Mouse (Mus musculus): ENCODE results near the gene Icam4. TPM values are rescaled to one million over a fixed set of nuclear protein-coding genes. Genes with fewer than 3 reads are reported as not detected.
A peak's percentile ranks its signal among the peaks of the same experiment; 100 is the strongest.

Gene Icam4
- polyA plus RNA-seq, 1 experiment from 2014 or later: 2.5 TPM

- peaks cover 51% of the 10 kb centered on the region for H3K27me3 ChIP-seq
- ATAC-seq (ENCODE audit: insufficient number of reproducible peaks, insufficient read depth, low FRiP score, low TSS enrichment): no peak
- H3K9me3 ChIP-seq: no peaks in the 10 kb centered on the region
- no peak overlapping the region for H3K9ac ChIP-seq
- no peak overlapping the region for H3K27ac ChIP-seq
- H3K4me1 ChIP-seq: peaks cover 39% of the 10 kb centered on the region
- H3K36me3 ChIP-seq: no peaks in the 10 kb centered on the region
- WGBS: 59% methylated on average over 6 of the region's 6 CpGs
- H3K4me2 ChIP-seq (replicated peaks): no peak overlapping the region
- no peak overlapping the region for H3K4me3 ChIP-seq
Measured at GRCm38 (mm10) chr9:21028560-21029110, 538 bp upstream of the Icam4 start.

- H3K27ac ChIP-seq: no peak overlapping the region
- no peaks in the 10 kb centered on the region for H3K9me3 ChIP-seq
- no peak overlapping the region for H3K9ac ChIP-seq
- H3K4me2 ChIP-seq (replicated peaks): peak overlapping the region; percentile 92
- no peaks in the 10 kb centered on the region for H3K36me3 ChIP-seq
- peaks cover 45% of the 10 kb centered on the region for H3K4me1 ChIP-seq
- ATAC-seq (ENCODE audit: insufficient number of reproducible peaks, insufficient read depth, low FRiP score, low TSS enrichment): no peak
- WGBS: 20% methylated on average over 22 of the region's 22 CpGs
- peaks cover 64% of the 10 kb centered on the region for H3K27me3 ChIP-seq
- H3K4me3 ChIP-seq: peak overlapping the region; percentile 44
Measured at GRCm38 (mm10) chr9:21030055-21030600, 955 bp downstream of the Icam4 start.

GRCm38 (mm10) chr9:21030781-21031250 lies 1.6 kb downstream of the Icam4 start:
- H3K4me3 ChIP-seq: peak overlapping the region; percentile 44

GRCm38 (mm10) chr9:21031251-21031895 lies 2.2 kb downstream of the Icam4 start:
- no peaks in the 10 kb centered on the region for H3K9me3 ChIP-seq
- H3K36me3 ChIP-seq: no peaks in the 10 kb centered on the region
- peak overlapping the region; percentile 44 for H3K4me3 ChIP-seq
- under 1% methylated on average over 36 of the region's 36 CpGs for WGBS
- peaks cover 45% of the 10 kb centered on the region for H3K4me1 ChIP-seq
- peak overlapping the region; percentile 28; the same call in 1 of the 2 replicates for H3K9ac ChIP-seq
- no peak overlapping the region for H3K27ac ChIP-seq
- H3K4me2 ChIP-seq (replicated peaks): peak overlapping the region; percentile 92
- peaks cover 76% of the 10 kb centered on the region for H3K27me3 ChIP-seq
- ATAC-seq (ENCODE audit: insufficient number of reproducible peaks, insufficient read depth, low FRiP score, low TSS enrichment): peak; percentile 38; the same call in 1 of the 2 replicates

More at GRCm38 (mm10) chr9:21030781-21031250, 1.6 kb downstream of the Icam4 start:
- H3K27me3 ChIP-seq: peaks cover 71% of the 10 kb centered on the region
- WGBS: under 1% methylated on average over 13 of the region's 13 CpGs
- no peaks in the 10 kb centered on the region for H3K36me3 ChIP-seq
- H3K9ac ChIP-seq: no peak overlapping the region
- no peak for ATAC-seq (ENCODE audit: insufficient number of reproducible peaks, insufficient read depth, low FRiP score, low TSS enrichment)
- H3K27ac ChIP-seq: no peak overlapping the region
- H3K4me1 ChIP-seq: peaks cover 45% of the 10 kb centered on the region
- peak overlapping the region; percentile 92 for H3K4me2 ChIP-seq (replicated peaks)
- H3K9me3 ChIP-seq: no peaks in the 10 kb centered on the region

- no peak within 1 kb of the TSS for H3K27ac ChIP-seq
- H3K9me3 ChIP-seq: no peaks in the 10 kb centered on the region
- H3K27me3 ChIP-seq: peaks cover 79% of the 10 kb centered on the region
- H3K4me3 ChIP-seq: peak within 1 kb of the TSS; percentile 44
- no peak for ATAC-seq (ENCODE audit: insufficient number of reproducible peaks, insufficient read depth, low FRiP score, low TSS enrichment)
- H3K4me1 ChIP-seq: peaks cover 49% of the 10 kb centered on the region
- 1% methylated on average over 35 of the region's 35 CpGs for WGBS
- peak within 1 kb of the TSS; percentile 28 for H3K9ac ChIP-seq
- peak within 1 kb of the TSS; percentile 92 for H3K4me2 ChIP-seq (replicated peaks)
- H3K36me3 ChIP-seq: no peaks in the 10 kb centered on the region
Measured at GRCm38 (mm10) chr9:21031896-21032351, 2.8 kb downstream of the Icam4 start, which contains the start of gene Icam5. TSS of gene Icam5 (plus strand) at chr9:21032073.

- H3K36me3 ChIP-seq: no peaks in the 10 kb centered on the region
- no peak overlapping the region for H3K27ac ChIP-seq
- H3K27me3 ChIP-seq: peaks cover 81% of the 10 kb centered on the region
- peaks cover 54% of the 10 kb centered on the region for H3K4me1 ChIP-seq
- no peaks in the 10 kb centered on the region for H3K9me3 ChIP-seq
- ATAC-seq (ENCODE audit: insufficient number of reproducible peaks, insufficient read depth, low FRiP score, low TSS enrichment): no peak
- WGBS: 1% methylated on average over 7 of the region's 7 CpGs
- H3K4me2 ChIP-seq (replicated peaks): peak overlapping the region; percentile 92
- no peak overlapping the region for H3K9ac ChIP-seq
- peak overlapping the region; percentile 44 for H3K4me3 ChIP-seq
Measured at GRCm38 (mm10) chr9:21032491-21032890, 3.3 kb downstream of the Icam4 start.

GRCm38 (mm10) chr9:21033136-21033535 lies 4.0 kb downstream of the Icam4 start:
- Histone ChIP-seq H3K4me3 (peak overlapping the region; percentile 44), H3K27ac (no peak overlapping the region), H3K27me3 (peaks cover 81% of the 10 kb centered on the region), H3K9ac (peak overlapping the region; percentile 28; the same call in 1 of the 2 replicates), H3K4me2 (replicated peaks) (peak overlapping the region; percentile 92), H3K9me3 (no peaks in the 10 kb centered on the region), H3K4me1 (peaks cover 61% of the 10 kb centered on the region), H3K36me3 (no peaks in the 10 kb centered on the region)
- ATAC-seq (ENCODE audit: insufficient number of reproducible peaks, insufficient read depth, low FRiP score, low TSS enrichment): peak; percentile 17; the same call in 1 of the 2 replicates
- WGBS: 1% methylated on average over 34 of the region's 34 CpGs

- H3K4me3 ChIP-seq: peak overlapping the region; percentile 13; the same call in 1 of the 2 replicates
- H3K27ac ChIP-seq: no peak overlapping the region
- WGBS: 3% methylated on average over 17 of the region's 17 CpGs
- no peak for ATAC-seq (ENCODE audit: insufficient number of reproducible peaks, insufficient read depth, low FRiP score, low TSS enrichment)
- peaks cover 55% of the 10 kb centered on the region for H3K4me1 ChIP-seq
- H3K27me3 ChIP-seq: peaks cover 87% of the 10 kb centered on the region
- H3K9me3 ChIP-seq: peaks cover 5% of the 10 kb centered on the region; the same call in 1 of the 2 replicates
- no peak overlapping the region for H3K9ac ChIP-seq
- H3K4me2 ChIP-seq (replicated peaks): no peak overlapping the region; the same call in 1 of the 2 replicates
- no peaks in the 10 kb centered on the region for H3K36me3 ChIP-seq
Measured at GRCm38 (mm10) chr9:21034481-21035085, 5.4 kb downstream of the Icam4 start.

- Histone ChIP-seq H3K9ac (no peak overlapping the region), H3K4me3 (no peak overlapping the region), H3K4me1 (peaks cover 48% of the 10 kb centered on the region), H3K4me2 (replicated peaks) (no peak overlapping the region), H3K27ac (no peak overlapping the region), H3K36me3 (no peaks in the 10 kb centered on the region), H3K9me3 (peaks cover 7% of the 10 kb centered on the region; the same call in 1 of the 2 replicates), H3K27me3 (peaks cover 90% of the 10 kb centered on the region)
- WGBS: 15% methylated on average over 9 of the region's 9 CpGs
- ATAC-seq (ENCODE audit: insufficient number of reproducible peaks, insufficient read depth, low FRiP score, low TSS enrichment): no peak
Measured at GRCm38 (mm10) chr9:21035586-21035985, 6.4 kb downstream of the Icam4 start.

GRCm38 (mm10) chr9:21036161-21036560 lies 7.0 kb downstream of the Icam4 start:
- WGBS: 7% methylated on average over 20 of the region's 20 CpGs

GRCm38 (mm10) chr9:21036666-21037065 lies 7.5 kb downstream of the Icam4 start:
- peak overlapping the region; percentile 37; the same call in 1 of the 2 replicates for H3K4me3 ChIP-seq
- H3K9ac ChIP-seq: no peak overlapping the region
- no peak for ATAC-seq (ENCODE audit: insufficient number of reproducible peaks, insufficient read depth, low FRiP score, low TSS enrichment)
- H3K4me1 ChIP-seq: peaks cover 46% of the 10 kb centered on the region
- H3K27me3 ChIP-seq: peaks cover 95% of the 10 kb centered on the region
- under 1% methylated on average over 22 of the region's 22 CpGs for WGBS
- peaks cover 7% of the 10 kb centered on the region; the same call in 1 of the 2 replicates for H3K9me3 ChIP-seq
- H3K27ac ChIP-seq: no peak overlapping the region
- no peaks in the 10 kb centered on the region for H3K36me3 ChIP-seq
- H3K4me2 ChIP-seq (replicated peaks): peak overlapping the region; percentile 64

More at GRCm38 (mm10) chr9:21036161-21036560, 7.0 kb downstream of the Icam4 start:
- Histone ChIP-seq H3K9me3 (peaks cover 7% of the 10 kb centered on the region; the same call in 1 of the 2 replicates), H3K36me3 (no peaks in the 10 kb centered on the region), H3K4me1 (peaks cover 47% of the 10 kb centered on the region), H3K4me2 (replicated peaks) (peak overlapping the region; percentile 64; the same call in 1 of the 2 replicates), H3K27ac (no peak overlapping the region), H3K4me3 (no peak overlapping the region; the same call in 1 of the 2 replicates), H3K27me3 (peaks cover 95% of the 10 kb centered on the region), H3K9ac (no peak overlapping the region)
- no peak for ATAC-seq (ENCODE audit: insufficient number of reproducible peaks, insufficient read depth, low FRiP score, low TSS enrichment)
